Mouse (Mus musculus) B cell, adult 67 days (primary cell): ENCODE results near the gene Macc1. TPM values are rescaled to one million over a fixed set of nuclear protein-coding genes. Genes with fewer than 3 reads are reported as not detected.

Experiments
- total RNA-seq, 2 experiments: library from RNA; stranded (reverse); gene quantifications; 4 replicates each; pipeline ENCODE4 v1.2.4; 2023

The Macc1 gene
- not detected for total RNA-seq

GRCm38 (mm10) chr12:119313970-119314369, at the start of gene Macc1:
Gene Macc1, plus strand, starts transcription at chr12:119314270.

Other genes starting within 250 kb of the Macc1 start
- gene Itgb8, start 75.5 kb upstream of the Macc1 start, total RNA-seq: not detected